Mouse (Mus musculus) hindbrain, embryonic 15.5 days (tissue): Measurements from ENCODE around the gene Cpped1. TPM values are rescaled to one million over a fixed set of nuclear protein-coding genes. Genes with fewer than 3 reads are reported as not detected.

Source experiments
- ATAC-seq: fragments of 200-750 bp; cut with Nextera tagmentation; 2 replicates; pipeline ENCODE4 v1.8.0; 2017; ENCODE audit warnings: low read depth, moderate number of reproducible peaks, moderate TSS enrichment; ENCODE audit not compliant: low FRiP score
- H3K27ac ChIP-seq: fragments of 300-500 bp; sonication (generic); replicated peaks from 2 replicates; pipeline ENCODE4 v1.5.1; 2015; ENCODE audit warnings: mild to moderate bottlenecking, inconsistent platforms
- H3K27me3 ChIP-seq: fragments of 300-500 bp; sonication (generic); 2 replicates; pipeline ENCODE4 v1.6.1; 2015; ENCODE audit warnings: control low read depth, inconsistent platforms
- H3K36me3 ChIP-seq: fragments of 300-500 bp; sonication (generic); 2 replicates; pipeline ENCODE4 v1.6.1; 2015; ENCODE audit warnings: control low read depth, inconsistent platforms
- H3K4me1 ChIP-seq: fragments of 300-500 bp; sonication (generic); replicated peaks from 2 replicates; pipeline ENCODE4 v1.6.1; 2015; ENCODE audit warnings: control low read depth, inconsistent platforms
- H3K4me2 ChIP-seq: fragments of 300-500 bp; sonication (generic); 2 replicates; pipeline ENCODE4 v1.6.1; 2015; ENCODE audit warnings: moderate library complexity, mild to moderate bottlenecking, inconsistent platforms
- H3K4me3 ChIP-seq: fragments of 300-500 bp; sonication (generic); 2 replicates; pipeline ENCODE4 v1.5.1; 2015; ENCODE audit warnings: mild to moderate bottlenecking, inconsistent platforms
- H3K9ac ChIP-seq: fragments of 300-500 bp; sonication (generic); 2 replicates; pipeline ENCODE4 v1.6.1; 2015; ENCODE audit warnings: inconsistent platforms
- H3K9me3 ChIP-seq: fragments of 300-500 bp; sonication (generic); 2 replicates; pipeline ENCODE4 v1.6.1; 2016; ENCODE audit warnings: control low read depth, inconsistent platforms
- WGBS: fragments of 180-500 bp; shearing (Covaris S2); methylation state at CpG from one replicate; pipeline ENCODE4 v1.1.7; 2015; 5-methylcytosine and 5-hydroxymethylcytosine counted together
- polyA plus RNA-seq: library from polyadenylated mRNA; unstranded; fragments of >200 nt; fragmentation: Nextera tagmentation; extraction: Ambion mirVana; gene quantifications from 2 replicates; pipeline ENCODE4 v1.2.1, GENCODE M21; 2015

Cpped1 gene
- polyA plus RNA-seq, 1 experiment from 2014 or later, result 16.6 TPM

- Histone ChIP-seq H3K36me3 (no peaks in the 10 kb centered on the region), H3K4me1 (no peaks in the 10 kb centered on the region), H3K4me2 (no peak overlapping the region), H3K4me3 (no peak overlapping the region), H3K27ac (no peak overlapping the region), H3K27me3 (no peaks in the 10 kb centered on the region), H3K9ac (no peak overlapping the region), H3K9me3 (no peaks in the 10 kb centered on the region)
- 72% methylated on average over 4 of the region's 4 CpGs for WGBS
- ATAC-seq, result no peak
These were observed 123.4 kb downstream of the Cpped1 start for GRCm38 (mm10) chr16:11785806-11786205.

DNA sequence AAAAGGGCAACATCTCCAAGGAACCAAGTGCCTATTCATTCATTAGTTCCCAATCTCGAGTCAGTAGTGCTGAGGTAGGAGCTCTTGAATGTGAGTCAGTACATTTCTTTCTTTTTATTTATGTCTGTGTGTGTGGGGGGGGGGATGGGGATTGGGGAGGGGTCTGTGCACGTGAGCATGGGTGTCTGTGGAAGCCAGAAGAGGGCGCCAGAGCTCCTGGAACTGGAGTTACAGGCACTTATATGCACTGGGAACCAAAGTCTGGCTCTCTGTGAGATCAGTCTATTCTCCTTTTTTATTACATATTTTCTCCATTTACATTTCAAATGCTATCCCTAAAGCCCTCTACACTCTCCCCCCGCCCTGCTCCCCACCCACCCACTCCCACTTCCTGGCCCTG, 124.9 kb downstream of the Cpped1 start:
- H3K9ac ChIP-seq, result no peak overlapping the region
- no peaks in the 10 kb centered on the region for H3K9me3 ChIP-seq
- no peak overlapping the region for H3K4me3 ChIP-seq
- no peak overlapping the region for H3K4me2 ChIP-seq
- 70% methylated on average over 4 of the region's 4 CpGs for WGBS
- no peaks in the 10 kb centered on the region for H3K27me3 ChIP-seq
- no peak overlapping the region for H3K27ac ChIP-seq
- H3K4me1 ChIP-seq, result no peaks in the 10 kb centered on the region
- H3K36me3 ChIP-seq, result no peaks in the 10 kb centered on the region
- ATAC-seq, result no peak

- no peak overlapping the region for H3K27ac ChIP-seq
- no peak overlapping the region for H3K4me2 ChIP-seq
- H3K36me3 ChIP-seq, result no peaks in the 10 kb centered on the region
- H3K4me3 ChIP-seq, result no peak overlapping the region
- no peak overlapping the region for H3K9ac ChIP-seq
- no peaks in the 10 kb centered on the region for H3K9me3 ChIP-seq
- H3K27me3 ChIP-seq, result no peaks in the 10 kb centered on the region
- ATAC-seq, result no peak
- H3K4me1 ChIP-seq, result no peaks in the 10 kb centered on the region
These were observed 125.9 kb downstream of the Cpped1 start for GRCm38 (mm10) chr16:11783337-11783736.

- no peak for ATAC-seq
- no peaks in the 10 kb centered on the region for H3K9me3 ChIP-seq
- no peaks in the 10 kb centered on the region for H3K36me3 ChIP-seq
- no peak overlapping the region for H3K27ac ChIP-seq
- no peaks in the 10 kb centered on the region for H3K4me1 ChIP-seq
- no peaks in the 10 kb centered on the region for H3K27me3 ChIP-seq
- no peak overlapping the region for H3K4me2 ChIP-seq
- H3K9ac ChIP-seq, result no peak overlapping the region
- WGBS, result 43% methylated on average over 2 of the region's 2 CpGs
- H3K4me3 ChIP-seq, result no peak overlapping the region
These were observed 127.2 kb downstream of the Cpped1 start for GRCm38 (mm10) chr16:11782082-11782481.

DNA sequence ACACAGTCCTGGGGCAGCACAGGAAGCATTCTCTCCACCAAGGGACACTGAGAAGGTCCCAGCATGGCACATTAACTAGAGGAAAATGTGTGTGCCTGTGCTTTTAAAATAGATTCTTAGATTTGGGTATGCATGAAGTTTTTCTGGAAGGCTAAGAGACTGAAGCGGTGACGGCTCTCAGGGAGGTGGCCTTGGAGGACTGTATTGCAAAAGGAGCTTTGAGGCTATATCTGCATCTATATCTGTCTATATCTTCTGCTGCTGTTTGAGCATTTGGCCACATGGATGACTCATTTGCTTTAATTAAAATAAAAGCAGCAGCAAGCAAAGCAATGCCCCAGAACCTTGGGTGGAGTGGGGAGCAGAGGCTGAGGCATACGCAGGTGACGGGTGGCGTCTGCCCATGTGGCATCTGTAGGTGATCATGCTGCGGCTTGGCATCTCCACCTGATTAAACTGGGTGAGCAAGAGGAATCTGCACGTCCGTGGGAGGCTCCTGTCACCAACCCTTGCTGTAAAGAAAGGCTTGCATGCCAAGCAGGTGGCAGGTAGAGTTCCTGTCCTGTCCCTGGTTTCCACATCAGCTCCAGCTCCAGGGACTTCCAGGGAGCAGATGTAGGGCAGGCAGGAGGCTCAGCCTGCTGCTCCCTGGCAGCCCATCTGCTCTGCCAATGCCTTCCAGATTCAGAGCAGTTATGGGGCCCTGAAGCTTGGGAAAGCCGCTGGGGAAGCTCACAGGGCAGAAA, 130.4 kb downstream of the Cpped1 start:
- Histone ChIP-seq H3K4me1 (no peaks in the 10 kb centered on the region), H3K9ac (no peak overlapping the region), H3K27me3 (no peaks in the 10 kb centered on the region), H3K4me3 (no peak overlapping the region), H3K27ac (no peak overlapping the region), H3K36me3 (no peaks in the 10 kb centered on the region), H3K4me2 (no peak overlapping the region), H3K9me3 (no peaks in the 10 kb centered on the region)
- 82% methylated on average over 9 of the region's 9 CpGs for WGBS
- ATAC-seq, result no peak

DNA sequence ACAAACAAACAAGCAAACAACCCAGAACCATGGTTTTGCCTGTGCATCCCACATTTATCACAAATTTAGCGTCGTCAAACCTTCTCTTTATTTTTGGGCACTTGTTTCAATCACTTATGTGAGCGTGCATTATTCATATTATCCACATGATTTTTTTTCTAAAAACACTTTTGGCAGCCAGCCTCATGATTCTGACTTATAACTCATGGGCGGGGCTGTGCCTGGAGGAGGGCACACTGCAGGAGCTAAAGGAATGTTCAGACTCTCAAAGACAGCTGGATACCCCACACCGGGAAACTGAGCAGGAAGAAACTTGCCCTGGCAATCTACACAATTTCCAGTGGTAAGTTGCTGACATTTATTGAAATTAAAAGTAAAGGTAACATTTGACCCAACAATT, 131.1 kb downstream of the Cpped1 start:
- H3K4me3 ChIP-seq, result no peak overlapping the region
- no peak for ATAC-seq
- no peaks in the 10 kb centered on the region for H3K4me1 ChIP-seq
- no peak overlapping the region for H3K9ac ChIP-seq
- H3K27ac ChIP-seq, result no peak overlapping the region
- 89% methylated on average over 5 of the region's 5 CpGs for WGBS
- H3K36me3 ChIP-seq, result no peaks in the 10 kb centered on the region
- no peak overlapping the region for H3K4me2 ChIP-seq
- no peaks in the 10 kb centered on the region for H3K9me3 ChIP-seq
- H3K27me3 ChIP-seq, result no peaks in the 10 kb centered on the region

- ATAC-seq, result no peak
These were observed 132.7 kb downstream of the Cpped1 start for GRCm38 (mm10) chr16:11776528-11776927.

DNA sequence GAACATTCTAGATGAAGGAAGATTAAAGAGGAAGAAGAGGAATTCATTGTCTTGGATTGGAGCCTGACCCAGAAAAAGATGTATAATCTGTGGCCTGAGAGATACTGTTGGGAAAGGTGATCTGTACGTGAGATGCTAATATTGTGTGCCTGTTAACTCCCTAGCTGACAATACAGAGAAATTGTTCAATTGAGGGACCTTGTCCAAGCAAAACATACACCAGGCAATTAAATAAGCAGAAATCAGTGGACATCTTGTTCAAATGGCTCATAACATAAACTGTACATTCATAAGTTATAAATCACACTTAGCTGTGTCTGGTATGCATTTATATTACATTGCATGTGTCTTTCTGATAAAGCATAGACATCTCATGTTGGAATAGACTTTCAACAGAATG, 134.9 kb downstream of the Cpped1 start:
- H3K9ac ChIP-seq, result no peak overlapping the region
- no peak overlapping the region for H3K27ac ChIP-seq
- H3K27me3 ChIP-seq, result no peaks in the 10 kb centered on the region
- no peaks in the 10 kb centered on the region for H3K4me1 ChIP-seq
- H3K4me3 ChIP-seq, result no peak overlapping the region
- 75% methylated on average over 1 of the region's 1 CpGs for WGBS
- no peak for ATAC-seq
- no peaks in the 10 kb centered on the region for H3K9me3 ChIP-seq
- no peak overlapping the region for H3K4me2 ChIP-seq
- H3K36me3 ChIP-seq, result no peaks in the 10 kb centered on the region

More at GRCm38 (mm10) chr16:11776528-11776927, 132.7 kb downstream of the Cpped1 start:
- no peaks in the 10 kb centered on the region for H3K9me3 ChIP-seq
- no peak overlapping the region for H3K9ac ChIP-seq
- no peaks in the 10 kb centered on the region for H3K27me3 ChIP-seq
- no peak overlapping the region for H3K27ac ChIP-seq
- H3K4me3 ChIP-seq, result no peak overlapping the region
- WGBS, result 74% methylated on average over 3 of the region's 3 CpGs
- no peak overlapping the region for H3K4me2 ChIP-seq
- H3K4me1 ChIP-seq, result no peaks in the 10 kb centered on the region
- H3K36me3 ChIP-seq, result no peaks in the 10 kb centered on the region

DNA sequence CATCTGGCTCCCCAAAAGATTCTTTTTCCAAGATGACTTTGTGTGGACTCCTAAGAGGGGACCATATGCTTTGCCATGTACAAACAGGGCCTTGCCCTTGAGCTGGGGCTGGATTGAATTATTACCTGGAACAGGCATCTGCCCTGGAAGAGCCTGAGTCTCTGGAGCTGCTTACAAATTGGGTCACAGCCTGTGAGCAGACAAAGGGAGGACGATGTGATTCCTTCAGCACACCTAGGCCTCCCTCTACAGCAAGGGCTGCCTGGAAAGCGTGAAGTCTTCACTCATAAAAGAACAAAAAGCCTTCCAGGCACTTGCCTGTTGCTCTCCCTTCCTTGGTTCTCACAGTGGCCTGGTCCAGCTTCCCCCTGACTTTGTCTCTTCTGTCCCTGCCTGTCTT, 136.9 kb downstream of the Cpped1 start:
- H3K9ac ChIP-seq, result no peak overlapping the region
- no peak overlapping the region for H3K4me3 ChIP-seq
- WGBS, result 73% methylated on average over 2 of the region's 2 CpGs
- H3K4me1 ChIP-seq, result no peaks in the 10 kb centered on the region
- H3K9me3 ChIP-seq, result no peaks in the 10 kb centered on the region
- no peaks in the 10 kb centered on the region for H3K27me3 ChIP-seq
- H3K4me2 ChIP-seq, result no peak overlapping the region
- H3K27ac ChIP-seq, result no peak overlapping the region
- no peaks in the 10 kb centered on the region for H3K36me3 ChIP-seq
- ATAC-seq, result no peak

DNA sequence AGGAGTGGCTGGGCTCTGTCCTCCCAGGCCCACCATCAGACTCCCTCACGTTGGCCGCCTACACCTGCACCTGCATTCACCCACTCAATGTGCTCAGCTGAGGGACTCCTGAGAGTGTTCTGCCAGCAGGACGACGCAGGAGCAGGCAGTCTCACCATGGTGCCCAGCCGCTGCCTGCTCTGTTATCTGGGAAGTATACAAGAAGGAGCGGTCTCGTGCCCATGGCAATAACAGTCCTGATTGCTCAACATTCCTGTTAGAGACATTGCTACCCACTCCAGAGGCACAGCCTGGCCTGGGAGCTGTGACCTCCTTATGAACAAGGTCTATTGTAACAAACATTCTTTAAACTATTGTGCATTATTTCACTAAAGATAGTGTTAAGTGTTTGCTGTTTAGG, 151.3 kb downstream of the Cpped1 start:
- ATAC-seq, result no peak

DNA sequence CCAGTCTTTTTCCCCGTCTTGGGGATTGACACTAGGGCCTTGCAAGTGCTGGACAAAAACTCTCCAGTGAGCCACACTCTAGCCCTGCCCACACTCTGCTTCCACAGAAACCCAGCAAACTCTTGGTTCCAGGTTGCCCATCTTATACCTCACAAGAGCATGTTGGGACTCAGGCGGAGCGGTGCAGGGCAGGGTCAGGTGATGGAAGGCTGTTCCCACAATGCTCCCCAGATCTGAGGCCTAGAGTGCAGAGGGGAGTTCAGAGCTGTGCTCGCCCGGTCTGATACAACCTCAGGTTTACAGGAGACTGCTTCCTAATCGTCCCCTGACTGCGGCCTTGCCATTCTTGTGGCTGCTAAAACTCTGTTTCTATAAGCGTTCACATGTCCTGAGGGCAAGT, 151.8 kb downstream of the Cpped1 start:
- WGBS, result 94% methylated on average over 8 of the region's 8 CpGs
- no peaks in the 10 kb centered on the region for H3K36me3 ChIP-seq
- H3K9me3 ChIP-seq, result no peaks in the 10 kb centered on the region
- no peak overlapping the region for H3K27ac ChIP-seq
- H3K9ac ChIP-seq, result no peak overlapping the region
- H3K4me1 ChIP-seq, result no peaks in the 10 kb centered on the region
- ATAC-seq, result no peak
- H3K4me3 ChIP-seq, result no peak overlapping the region
- H3K27me3 ChIP-seq, result no peaks in the 10 kb centered on the region
- H3K4me2 ChIP-seq, result no peak overlapping the region

More for the DNA sequence above, 151.3 kb downstream of the Cpped1 start:
- Histone ChIP-seq H3K27me3 (no peaks in the 10 kb centered on the region), H3K9me3 (no peaks in the 10 kb centered on the region), H3K36me3 (no peaks in the 10 kb centered on the region), H3K27ac (no peak overlapping the region), H3K4me1 (no peaks in the 10 kb centered on the region), H3K4me3 (no peak overlapping the region), H3K9ac (no peak overlapping the region), H3K4me2 (no peak overlapping the region)
- 84% methylated on average over 7 of the region's 7 CpGs for WGBS

DNA sequence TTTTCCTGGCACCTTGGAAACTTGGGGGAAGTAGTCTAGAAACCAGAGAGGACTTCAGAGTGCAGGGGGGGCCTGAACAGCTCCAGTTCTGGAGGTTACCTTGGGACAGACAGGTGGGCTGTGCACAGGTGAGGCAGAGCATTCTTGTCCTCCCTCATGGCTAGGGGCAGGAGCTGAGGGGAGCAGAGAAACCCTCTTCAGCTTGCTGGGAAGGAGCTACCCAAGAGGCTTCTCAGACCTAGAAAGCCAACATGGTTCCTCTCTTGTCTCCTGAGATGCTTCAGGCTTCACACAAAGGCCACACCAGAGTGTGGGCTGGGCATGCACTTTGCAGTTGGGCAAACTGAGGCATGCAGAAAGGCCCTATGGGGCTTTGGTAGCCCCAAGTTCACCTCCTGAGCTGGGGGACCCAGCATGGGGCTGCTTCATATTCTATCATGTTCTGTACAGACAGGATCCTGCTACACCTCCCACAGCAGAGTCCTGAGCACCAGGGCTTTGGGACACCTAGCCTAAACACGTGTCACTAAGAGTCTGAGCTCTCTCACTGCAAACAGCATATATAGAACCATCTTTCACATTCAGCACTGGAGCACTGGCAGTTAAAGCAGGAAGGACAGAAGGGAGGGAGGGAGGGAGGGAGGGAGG, 152.5 kb downstream of the Cpped1 start:
- ATAC-seq, result no peak
- no peak overlapping the region for H3K4me3 ChIP-seq
- WGBS, result 89% methylated on average over 1 of the region's 1 CpGs
- H3K36me3 ChIP-seq, result no peaks in the 10 kb centered on the region
- no peaks in the 10 kb centered on the region for H3K9me3 ChIP-seq
- H3K4me1 ChIP-seq, result no peaks in the 10 kb centered on the region
- H3K27me3 ChIP-seq, result no peaks in the 10 kb centered on the region
- no peak overlapping the region for H3K9ac ChIP-seq
- no peak overlapping the region for H3K4me2 ChIP-seq
- H3K27ac ChIP-seq, result no peak overlapping the region
